Mouse (Mus musculus) heart, postnatal 25 days (tissue): ENCODE measurements around the gene March6. TPM values are rescaled to one million over a fixed set of nuclear protein-coding genes. Genes with fewer than 3 reads are reported as not detected.

ENCODE experiments used
- DNase-seq: peaks from one replicate; pipeline ENCODE4 v3.0.0; 2022; ENCODE audit warnings: low spot score
- intact Hi-C: fragments of 180-260 bp; cut with DNase I; formaldehyde crosslinking; loops from one replicate; pipeline ENCODE4 v1.15.1; 2025
- total RNA-seq, 2 experiments: library from RNA; stranded (reverse); gene quantifications; 2 replicates each; pipeline ENCODE4 v1.2.3; 2021

Gene March6
- total RNA-seq, 2 experiments from 2014 or later, result 100 to 111 TPM

GRCm38 (mm10) chr15:31427390-31427789 is 103.5 kb downstream of the March6 start:
- intact Hi-C loops, result no loop called here
- no peak for DNase-seq

DNA sequence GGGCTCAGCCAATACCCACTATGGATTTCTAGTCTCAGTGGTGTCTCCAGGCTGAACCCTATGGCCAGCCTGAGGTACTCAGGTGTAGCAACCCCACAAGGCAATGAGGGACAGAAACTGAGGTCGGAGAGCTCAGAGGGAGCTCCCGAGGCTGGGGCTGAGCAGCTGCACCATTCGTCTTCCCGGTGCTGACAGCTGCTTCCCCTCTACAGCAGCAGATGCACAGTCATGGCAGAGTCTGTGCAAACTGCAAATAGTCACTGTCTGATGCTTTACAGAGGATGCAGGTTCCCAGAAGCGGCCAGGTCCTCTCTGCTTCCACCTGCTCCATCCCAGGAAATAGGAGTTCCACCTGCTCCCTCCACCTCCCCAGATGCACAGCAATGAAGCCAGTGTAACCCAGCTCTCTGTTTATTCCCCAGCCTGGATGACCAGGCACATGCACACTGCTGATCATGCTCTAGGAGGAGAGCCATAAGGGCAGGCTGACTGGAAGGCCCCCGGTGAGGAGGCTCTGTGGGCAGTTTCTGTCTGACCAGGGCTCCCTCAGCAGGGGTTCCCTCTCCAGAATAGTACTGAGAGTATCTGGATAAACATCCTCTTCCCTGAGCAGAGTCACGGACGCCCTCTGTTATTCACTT is 104.7 kb downstream of the March6 start:
- intact Hi-C loops, result no loop called here
- no peak for DNase-seq

DNA sequence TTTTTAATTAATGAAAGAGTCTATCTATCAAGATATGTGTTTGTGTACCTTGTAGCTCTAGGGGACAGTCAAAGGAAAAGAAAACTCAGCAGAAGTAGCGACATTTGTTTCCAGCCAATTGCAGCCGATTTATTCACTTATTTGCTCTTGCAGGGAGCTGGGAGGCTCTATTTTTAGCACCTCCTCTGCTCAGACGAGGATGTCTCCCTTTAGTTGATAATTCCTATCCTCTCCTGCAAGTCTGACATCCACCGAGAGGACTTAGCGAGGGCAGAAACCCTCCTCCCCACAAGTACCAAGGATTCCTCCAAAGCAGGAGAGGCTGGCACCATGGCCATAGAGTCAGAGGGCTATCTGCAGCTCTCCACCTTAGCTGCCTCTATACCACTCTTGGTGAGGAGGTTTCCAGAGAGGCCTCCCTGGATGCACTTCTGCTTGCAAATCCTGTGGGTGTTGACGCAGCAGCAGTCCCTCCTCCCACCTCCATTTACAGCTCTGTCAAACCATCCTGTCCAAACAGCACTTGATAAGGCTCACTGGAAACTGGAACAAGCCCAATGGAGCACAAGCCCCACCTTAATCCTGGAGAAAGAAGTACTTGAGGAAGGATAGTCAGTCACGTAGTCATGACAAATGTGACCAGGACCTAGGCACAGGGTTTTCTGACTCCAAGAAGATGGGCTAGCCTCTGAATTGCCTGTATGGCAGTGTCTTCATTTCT is 108.0 kb downstream of the March6 start:
- intact Hi-C loops, result no loop called here

GRCm38 (mm10) chr15:31419037-31419436 is 111.8 kb downstream of the March6 start:
- DNase-seq, result no peak
- intact Hi-C loops, result no loop called here

More for the DNA sequence above, 108.0 kb downstream of the March6 start:
- DNase-seq, result no peak

GRCm38 (mm10) chr15:31418686-31419024 is 112.2 kb downstream of the March6 start:
- DNase-seq, result no peak

GRCm38 (mm10) chr15:31417796-31418685 is 112.8 kb downstream of the March6 start:
- intact Hi-C loops, result loop anchor here (1.0 kb wide), 2 partner anchors 52 to 102 kb away; no protein-coding TSS in a partner anchor
- peak; percentile 56 for DNase-seq

More at GRCm38 (mm10) chr15:31418686-31419024, 112.2 kb downstream of the March6 start:
- intact Hi-C loops, result loop anchor here (1.0 kb wide), 2 partner anchors 52 to 102 kb away; no protein-coding TSS in a partner anchor

GRCm38 (mm10) chr15:31417409-31417795 is 113.5 kb downstream of the March6 start:
- intact Hi-C loops, result no loop called here

GRCm38 (mm10) chr15:31415181-31415580 is 115.7 kb downstream of the March6 start:
- DNase-seq, result no peak
- intact Hi-C loops, result no loop called here

More at GRCm38 (mm10) chr15:31417409-31417795, 113.5 kb downstream of the March6 start:
- no peak for DNase-seq

DNA sequence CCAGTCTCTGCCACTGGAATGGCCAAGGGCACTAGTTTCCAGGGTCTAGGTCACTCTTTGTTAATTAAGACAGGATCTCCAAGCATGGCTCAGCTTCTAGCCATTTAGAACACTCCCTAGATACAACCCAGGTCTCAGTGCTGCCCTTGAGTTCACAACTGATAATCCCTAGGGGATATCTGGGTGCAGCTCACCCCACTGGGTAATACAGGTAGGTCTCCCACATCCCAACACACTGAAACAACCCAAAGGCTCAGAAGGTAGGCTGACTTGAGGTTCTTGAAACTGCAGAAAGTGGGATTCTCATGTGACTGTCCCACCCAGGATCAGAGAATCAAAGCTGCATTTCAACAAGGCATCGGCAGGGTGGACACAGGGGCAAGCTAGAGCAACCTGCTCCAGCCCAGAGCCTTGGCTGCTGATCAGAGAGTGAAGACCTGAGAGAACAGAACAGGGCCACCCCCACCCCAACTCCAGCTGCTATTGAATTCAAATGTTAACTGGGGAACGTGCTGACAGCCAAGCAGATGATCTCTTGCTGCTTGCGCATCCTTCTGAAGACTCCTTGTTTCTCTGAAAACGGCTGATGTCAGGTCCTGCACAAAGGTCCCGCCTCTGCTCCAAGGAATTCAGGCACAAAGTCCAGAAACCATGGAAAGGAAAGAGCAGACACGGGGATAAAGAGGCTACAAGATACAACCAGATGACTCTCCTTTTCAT is 116.5 kb downstream of the March6 start:
- no peak for DNase-seq
- intact Hi-C loops, result no loop called here

GRCm38 (mm10) chr15:31413662-31414061 is 117.2 kb downstream of the March6 start:
- intact Hi-C loops, result no loop called here
- DNase-seq, result no peak

DNA sequence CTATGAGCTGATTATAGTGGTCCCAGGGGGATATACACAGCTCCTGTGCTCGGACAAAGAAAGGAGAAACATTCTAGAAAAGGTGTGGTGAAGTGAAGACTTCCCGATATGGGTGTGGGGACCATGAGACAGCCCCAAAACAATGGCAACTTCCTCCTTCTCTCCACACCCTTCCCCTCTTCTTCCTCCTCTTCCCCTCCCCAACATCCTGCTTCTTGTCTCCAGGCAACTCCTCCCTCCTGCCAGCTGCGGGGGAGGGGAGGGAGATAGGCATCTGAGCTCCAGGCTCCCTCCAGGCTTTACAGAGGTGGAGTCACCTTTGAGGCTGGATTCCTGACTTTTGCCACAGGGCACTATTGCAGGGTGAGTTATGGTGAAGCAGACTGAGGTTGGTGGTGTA is 117.9 kb downstream of the March6 start:
- intact Hi-C loops, result no loop called here
- DNase-seq, result peak; percentile 39

GRCm38 (mm10) chr15:31412436-31412835 is 118.4 kb downstream of the March6 start:
- no peak for DNase-seq
- intact Hi-C loops, result no loop called here

DNA sequence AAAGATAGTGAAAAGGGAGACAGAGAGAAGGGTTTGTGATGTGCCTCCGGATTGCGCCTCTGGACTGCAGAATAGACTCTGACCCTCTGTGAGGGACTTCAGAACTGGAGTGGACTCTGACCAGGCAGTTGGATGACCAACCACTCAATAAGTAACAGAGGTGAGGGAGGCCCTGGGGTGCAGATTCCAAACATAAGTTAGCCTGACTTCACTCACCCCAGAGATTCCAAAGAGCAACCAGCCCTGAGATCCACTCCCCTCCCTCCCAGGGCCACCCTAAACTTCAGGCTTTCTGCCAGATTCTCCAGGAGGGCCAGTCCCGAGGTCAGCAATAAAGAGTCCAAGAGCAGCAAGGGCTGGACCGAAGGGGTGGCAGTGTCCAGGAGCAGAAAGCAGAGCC is 123.4 kb downstream of the March6 start:
- DNase-seq, result no peak
- intact Hi-C loops, result no loop called here

DNA sequence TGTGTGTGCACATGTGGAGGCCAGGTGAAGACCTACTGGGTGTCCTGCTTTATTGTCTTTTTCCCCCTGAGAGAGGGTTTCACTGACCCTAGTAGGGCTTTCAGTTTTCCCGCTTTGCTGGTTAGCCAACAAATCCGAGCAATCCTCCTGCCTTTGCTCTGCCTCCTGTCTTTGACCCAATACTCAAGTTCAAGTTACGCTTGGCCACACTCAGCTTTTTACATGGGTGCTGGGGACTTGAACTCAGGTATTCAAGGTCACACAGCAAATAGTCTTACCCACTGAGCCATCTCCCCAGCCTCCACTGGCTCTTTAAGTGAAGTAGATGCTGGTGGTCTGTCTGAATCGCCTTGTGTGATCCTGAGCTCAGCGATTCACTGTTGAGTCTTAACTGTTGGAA is 124.0 kb downstream of the March6 start:
- no peak for DNase-seq
- intact Hi-C loops, result no loop called here

Other genes with a start within 250 kb of the March6 start
- gene Ankrd33b, start 163.3 kb downstream of the March6 start, total RNA-seq, result 10 to 100 TPM; 22.6 to 23.2 TPM
- not detected for gene Ropn1l, start 77.3 kb downstream of the March6 start, total RNA-seq
- 10 to 100 TPM; 28.0 to 31.2 TPM for gene Cmbl, start 34.3 kb upstream of the March6 start, total RNA-seq
- 100 to 1,000 TPM; 147 to 158 TPM for gene Cct5, start 70.8 kb upstream of the March6 start, total RNA-seq
- 10 to 100 TPM; 19.6 to 22.9 TPM for gene Fam173b, start 70.8 kb upstream of the March6 start, total RNA-seq